Mouse (Mus musculus) C2C12 (cell line): ENCODE results near the gene Ppp1r3c.

Experiments
- CTCF ChIP-seq: IDR thresholded peaks from one replicate; pipeline ENCODE4 v1.5.1; 2011; ENCODE audit not compliant: control insufficient read depth, insufficient read depth, insufficient read length
- MYOG ChIP-seq: IDR thresholded peaks from one replicate; pipeline ENCODE4 v1.6.1; 2011; ENCODE audit not compliant: control insufficient read depth, insufficient read length; ENCODE audit errors: extremely low read depth
- USF1 ChIP-seq: IDR thresholded peaks from one replicate; pipeline ENCODE4 v1.6.1; 2011; ENCODE audit warnings: low read depth, mild to moderate bottlenecking, control low read depth, moderate library complexity

- TF ChIP-seq CTCF (no peak), USF1 (no peak), MYOG (no peak)
Observed at GRCm38 (mm10) chr19:36724970-36725369, 11.5 kb downstream of the Ppp1r3c start.
